Mouse (Mus musculus): ENCODE data around the gene Gm10135. TPM values are rescaled to one million over a fixed set of nuclear protein-coding genes. Genes with fewer than 3 reads are reported as not detected.
"Not testable (repeated sequence)": the region's sequence is repeated elsewhere in the genome, so short reads cannot be mapped to it uniquely, and the experiment has no call there.

The Gm10135 gene
- not detected for total RNA-seq (2022)

DNA sequence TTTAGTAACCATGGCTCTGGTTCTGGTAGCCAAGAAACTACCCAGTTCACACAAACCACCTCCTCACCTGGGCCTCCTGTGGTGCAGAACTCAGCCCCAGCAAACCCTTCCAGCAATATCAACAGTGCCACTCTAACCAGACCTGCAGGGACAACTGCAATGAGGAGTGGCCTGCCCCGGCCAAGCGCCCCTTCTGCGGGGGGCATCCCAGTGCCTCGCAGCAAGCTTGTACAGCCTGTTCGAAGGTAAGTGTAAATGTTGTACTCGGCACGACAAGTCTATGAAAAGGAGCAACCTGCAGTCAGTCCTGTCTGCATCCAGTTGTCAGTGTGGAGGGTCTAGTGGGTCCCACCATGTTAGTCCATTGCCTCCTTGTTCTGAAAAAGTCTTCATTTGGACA, at the start of gene Gm10135:
Gene Gm10135, minus strand, starts transcription at position 101 of the 400 bp plus-strand sequence.
- no peak for DNase-seq (ENCODE audit: low spot score in 2 of 2)

DNA sequence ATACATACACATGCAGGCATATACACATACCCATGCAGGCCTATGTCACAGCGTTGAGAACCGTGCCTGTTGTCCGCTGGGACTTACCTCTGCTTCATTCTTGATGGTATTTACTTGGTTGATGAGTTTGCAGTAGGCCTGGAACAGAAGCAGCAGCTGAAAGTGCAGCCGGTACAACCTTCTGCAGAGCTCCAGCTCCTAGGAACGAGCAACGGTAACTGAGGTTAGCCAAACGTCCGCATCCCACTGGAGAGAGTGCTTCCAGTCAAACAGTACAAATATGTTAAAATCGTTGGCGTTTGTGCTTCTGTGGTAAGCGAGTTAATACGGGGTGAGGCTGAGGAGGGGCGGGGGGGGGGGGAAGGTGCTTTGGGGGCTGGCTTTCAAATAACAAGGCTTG, 49.3 kb upstream of the Gm10135 start:
- no peak for DNase-seq (ENCODE audit: low spot score in 2 of 2)

DNA sequence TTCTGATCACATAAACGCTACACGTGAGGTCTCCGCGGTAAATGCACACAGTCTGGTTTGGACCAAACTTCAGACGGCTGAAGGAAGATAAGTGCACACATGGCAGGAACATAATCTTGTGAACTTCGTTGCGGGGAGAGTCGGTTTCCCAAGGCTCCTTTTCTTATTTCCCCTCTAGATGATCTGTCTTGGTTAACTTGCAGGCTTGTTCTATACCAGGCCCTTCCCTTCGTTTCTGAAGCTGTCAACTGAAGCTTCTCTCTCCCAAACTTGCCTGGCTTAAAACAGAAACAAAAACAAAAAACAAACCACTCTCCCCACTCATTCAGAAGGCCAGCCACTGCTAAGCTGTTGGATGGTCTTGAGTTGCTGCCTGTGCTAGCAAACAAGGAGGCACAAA, 40.2 kb upstream of the Gm10135 start:
- no peak for DNase-seq (ENCODE audit: low spot score in 2 of 2)

DNA sequence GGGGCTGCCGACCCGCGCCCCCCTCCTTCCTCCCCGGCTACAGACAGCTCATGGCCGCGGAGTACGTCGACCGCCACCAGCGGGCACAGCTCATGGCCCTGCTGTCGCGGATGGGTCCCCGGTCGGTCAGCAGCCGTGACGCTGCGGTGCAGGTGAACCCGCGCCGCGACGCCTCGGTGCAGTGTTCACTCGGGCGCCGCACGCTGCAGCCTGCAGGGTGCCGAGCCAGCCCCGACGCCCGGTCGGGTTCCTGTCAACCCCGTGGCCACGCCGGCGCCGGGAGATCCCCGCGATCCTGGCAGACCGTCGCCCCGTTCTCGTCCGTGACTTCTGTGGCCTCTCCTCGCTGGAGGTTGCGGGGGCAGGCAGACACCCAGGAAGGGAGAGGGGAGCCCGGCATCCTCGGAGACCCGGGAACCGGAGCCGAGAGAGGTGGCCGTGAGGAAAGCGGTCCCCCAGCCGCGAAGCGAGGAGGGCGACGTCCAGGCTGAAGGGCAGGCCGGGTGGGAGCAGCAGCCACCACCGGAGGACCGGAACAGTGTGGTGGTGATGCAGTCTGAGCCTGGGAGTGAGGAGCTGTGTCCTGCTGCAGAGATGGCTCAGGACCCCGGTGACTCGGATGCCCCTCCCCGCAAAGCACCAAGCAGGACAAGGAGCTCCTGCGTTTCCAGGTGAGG, 39.2 kb upstream of the Gm10135 start:
- not testable (repeated sequence) for DNase-seq (ENCODE audit: low spot score in 2 of 2)

DNA sequence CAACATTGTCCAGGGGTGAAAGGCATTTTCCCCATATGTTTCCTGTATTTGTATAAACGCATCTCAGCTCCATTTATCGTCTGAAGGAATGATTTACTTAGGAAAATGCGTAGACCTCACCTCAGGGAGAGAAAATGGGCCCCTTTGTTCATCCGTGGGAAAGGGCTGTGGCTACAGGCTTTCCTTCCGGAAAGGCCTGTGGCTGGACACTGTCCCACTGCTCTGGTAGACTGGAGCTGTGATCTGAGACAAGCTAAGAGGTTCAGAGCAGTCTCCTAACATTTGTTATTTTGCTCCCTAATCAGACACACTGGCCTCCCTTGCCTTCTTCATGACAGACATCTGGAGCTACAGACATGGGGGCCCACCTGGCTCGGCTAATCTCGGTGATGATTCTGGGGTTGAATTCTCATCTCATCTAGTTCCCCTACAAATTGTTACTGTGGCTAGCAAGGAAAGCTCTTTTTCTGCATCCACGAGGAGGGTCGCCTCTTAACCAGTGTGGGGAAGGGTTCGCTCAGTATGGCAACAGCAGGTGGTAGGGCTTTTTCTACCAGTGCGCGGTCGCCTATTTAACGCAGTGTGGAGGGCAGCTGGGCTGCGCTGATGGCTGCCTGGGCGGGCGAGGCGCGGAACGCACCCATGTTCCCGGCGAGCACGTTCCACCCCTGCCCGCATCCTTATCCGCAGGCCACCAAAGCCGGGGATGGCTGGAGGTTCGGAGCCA, 38.5 kb upstream of the Gm10135 start:
- not testable (repeated sequence) for DNase-seq (ENCODE audit: low spot score in 2 of 2)

DNA sequence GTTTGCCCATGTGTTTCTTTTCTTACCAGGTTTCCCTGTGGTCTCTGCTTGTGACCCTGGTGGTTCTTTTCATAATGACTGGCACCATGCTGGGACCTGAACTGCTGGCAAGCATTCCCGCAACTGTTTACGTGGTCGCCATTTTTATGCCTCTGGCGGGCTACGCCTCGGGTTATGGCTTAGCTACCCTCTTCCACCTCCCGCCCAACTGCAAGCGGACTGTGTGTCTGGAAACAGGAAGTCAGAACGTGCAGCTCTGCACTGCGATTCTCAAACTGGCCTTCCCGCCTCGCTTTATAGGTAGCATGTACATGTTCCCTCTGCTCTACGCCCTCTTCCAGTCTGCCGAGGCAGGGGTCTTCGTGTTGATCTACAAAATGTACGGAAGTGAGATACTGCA, 37.3 kb upstream of the Gm10135 start:
- not testable (repeated sequence) for DNase-seq (ENCODE audit: low spot score in 2 of 2)

DNA sequence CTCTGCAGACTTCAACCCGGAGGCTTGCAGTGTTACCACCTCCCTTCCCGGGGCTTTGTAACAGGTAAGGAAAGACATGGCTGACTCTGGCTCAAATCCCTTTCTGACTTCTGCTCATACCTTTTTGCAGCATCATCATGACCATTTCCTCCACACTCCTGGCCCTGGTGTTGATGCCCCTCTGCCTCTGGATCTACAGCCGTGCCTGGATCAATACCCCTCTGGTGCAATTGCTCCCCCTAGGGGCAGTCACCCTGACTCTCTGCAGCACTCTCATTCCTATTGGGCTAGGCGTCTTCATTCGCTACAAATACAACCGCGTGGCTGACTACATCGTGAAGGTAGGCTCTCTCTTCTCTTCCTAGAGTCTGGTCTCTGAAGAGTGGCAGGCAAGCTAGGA, 33.7 kb upstream of the Gm10135 start:
- DNase-seq (ENCODE audit: low spot score in 2 of 2), result not testable (repeated sequence)

DNA sequence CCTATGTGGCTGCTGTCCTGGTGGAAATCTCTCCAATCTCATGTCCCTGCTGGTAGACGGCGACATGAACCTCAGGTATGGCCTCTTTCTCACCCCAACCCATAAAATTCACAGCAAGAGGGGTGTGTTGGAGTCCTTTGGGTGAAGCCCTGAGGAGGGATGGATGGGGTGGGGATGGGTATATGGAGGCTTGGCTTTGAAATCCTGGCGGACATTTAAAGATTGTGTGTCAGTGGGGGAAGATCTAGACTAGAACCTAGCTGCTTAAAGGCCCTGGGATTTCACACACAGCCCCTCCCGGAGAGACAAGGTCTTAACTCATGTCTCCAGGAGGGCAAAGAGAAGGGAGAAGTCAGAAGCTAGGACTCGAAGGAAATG, 33.1 kb upstream of the Gm10135 start:
- no peak for DNase-seq (ENCODE audit: low spot score in 2 of 2)

DNA sequence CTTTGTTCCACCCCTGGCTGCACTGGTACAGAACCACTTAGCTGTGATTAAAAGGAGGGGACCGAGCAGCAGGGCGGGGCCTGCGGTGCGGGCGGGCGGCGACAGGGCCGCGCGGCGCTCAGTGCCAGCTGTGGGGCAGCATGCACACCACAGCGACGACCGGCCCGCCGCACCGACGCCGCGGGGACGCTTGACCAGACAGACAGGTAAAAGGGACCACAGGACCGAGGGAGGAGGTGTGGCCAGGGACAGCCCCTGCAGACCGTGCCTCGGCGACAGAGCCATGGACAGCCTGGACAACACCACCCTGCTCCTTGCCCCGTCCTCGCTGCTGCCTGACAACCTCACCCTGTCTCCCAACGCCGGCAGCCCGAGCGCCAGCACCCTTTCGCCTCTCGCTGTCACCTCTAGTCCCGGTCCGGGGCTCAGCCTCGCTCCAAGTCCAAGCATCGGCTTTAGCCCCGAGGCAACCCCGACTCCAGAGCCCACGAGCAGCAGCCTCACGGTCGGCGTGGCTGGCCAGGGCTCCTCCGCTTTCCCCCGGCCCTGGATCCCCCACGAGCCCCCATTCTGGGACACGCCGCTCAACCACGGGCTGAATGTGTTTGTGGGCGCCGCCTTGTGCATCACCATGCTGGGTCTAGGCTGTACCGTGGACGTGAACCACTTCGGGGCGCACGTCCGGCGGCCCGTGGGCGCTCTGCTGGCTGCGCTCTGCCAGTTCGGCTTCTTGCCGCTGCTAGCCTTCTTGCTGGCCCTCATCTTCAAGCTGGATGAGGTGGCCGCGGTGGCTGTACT, 32.5 kb upstream of the Gm10135 start, which contains the start of gene Slc10a4:
Gene Slc10a4, plus strand, starts transcription at position 100 of the 798 bp plus-strand sequence.
- DNase-seq (ENCODE audit: low spot score in 2 of 2), result no peak

DNA sequence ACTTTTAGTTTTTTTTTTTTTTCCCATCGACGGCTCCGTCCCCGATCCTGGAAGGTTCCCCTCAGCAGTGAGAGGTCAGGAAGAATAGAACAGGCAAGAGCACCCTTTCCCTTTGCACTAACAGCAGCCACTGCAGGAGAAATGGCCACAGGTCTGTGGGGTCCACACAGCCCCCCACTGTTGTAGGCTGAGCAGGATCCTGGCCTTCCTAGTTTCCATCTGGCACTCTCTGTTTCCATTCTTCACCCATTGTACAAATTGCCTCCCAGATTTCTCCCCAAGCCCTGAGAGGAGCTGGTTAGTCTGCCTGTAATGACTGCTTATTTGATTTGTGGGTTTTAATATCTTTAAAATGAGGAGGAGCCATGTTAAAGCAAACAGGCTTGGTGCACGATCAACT, 29.5 kb upstream of the Gm10135 start:
- DNase-seq (ENCODE audit: low spot score in 2 of 2), result no peak

DNA sequence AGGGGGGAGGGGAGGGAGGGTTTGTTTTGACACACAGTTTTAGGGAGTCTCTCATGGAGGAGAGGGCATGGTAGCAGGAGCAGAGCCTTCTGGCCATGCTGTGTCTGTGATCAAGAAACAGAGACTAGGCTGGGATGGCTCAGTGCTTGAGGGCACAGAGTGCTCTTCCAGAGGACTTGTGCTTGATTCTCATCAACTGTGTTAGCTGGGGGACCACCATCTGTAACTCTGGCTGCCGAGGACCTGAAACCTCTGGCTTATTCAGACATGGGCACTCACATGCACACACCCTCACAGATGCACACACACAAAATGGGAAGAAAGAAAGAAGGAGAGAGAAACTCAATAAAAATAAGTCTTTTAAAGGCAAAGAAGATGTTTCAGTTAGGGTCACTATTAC, 24.0 kb upstream of the Gm10135 start:
- not testable (repeated sequence) for DNase-seq (ENCODE audit: low spot score in 2 of 2)

DNA sequence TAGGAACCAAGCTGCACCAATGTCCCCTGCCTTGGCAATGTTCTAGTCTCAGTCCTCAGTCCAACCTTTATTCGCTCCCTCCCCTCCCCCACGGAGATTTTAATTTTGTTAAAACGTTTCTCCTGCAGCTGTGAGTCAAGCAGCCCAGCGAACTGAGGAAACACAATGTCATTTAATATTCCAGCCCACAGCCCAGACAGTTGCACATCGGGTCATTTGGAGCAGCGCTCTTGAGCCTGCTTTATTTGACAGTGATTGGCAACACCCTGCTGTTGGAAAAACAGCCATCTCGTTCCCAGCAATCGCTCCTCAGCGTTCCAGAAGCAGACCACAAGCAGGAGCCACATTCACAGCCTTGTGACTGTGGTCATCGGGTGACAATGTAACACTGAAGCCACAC, 20.9 kb upstream of the Gm10135 start:
- no peak for DNase-seq (ENCODE audit: low spot score in 2 of 2)

DNA sequence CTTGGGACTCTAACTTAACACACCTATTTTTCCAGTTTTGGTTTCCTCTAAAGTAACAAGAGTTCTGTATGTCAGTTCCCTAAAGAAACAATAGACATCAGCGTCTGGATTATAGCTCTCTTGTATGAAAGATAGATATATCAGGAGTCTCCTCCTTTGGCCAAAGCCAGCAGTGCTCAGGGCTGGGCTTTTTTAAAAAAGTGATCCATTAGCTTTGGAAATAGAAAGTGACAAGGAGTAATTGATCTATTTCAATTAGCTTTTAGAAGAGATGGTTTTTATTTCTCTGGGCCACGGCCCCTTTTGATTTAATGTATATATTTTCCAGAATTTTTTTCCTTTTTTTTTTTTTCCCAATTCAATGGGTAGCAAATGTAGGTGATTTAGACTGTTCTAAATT, 20.4 kb upstream of the Gm10135 start:
- no peak for DNase-seq (ENCODE audit: low spot score in 2 of 2)

DNA sequence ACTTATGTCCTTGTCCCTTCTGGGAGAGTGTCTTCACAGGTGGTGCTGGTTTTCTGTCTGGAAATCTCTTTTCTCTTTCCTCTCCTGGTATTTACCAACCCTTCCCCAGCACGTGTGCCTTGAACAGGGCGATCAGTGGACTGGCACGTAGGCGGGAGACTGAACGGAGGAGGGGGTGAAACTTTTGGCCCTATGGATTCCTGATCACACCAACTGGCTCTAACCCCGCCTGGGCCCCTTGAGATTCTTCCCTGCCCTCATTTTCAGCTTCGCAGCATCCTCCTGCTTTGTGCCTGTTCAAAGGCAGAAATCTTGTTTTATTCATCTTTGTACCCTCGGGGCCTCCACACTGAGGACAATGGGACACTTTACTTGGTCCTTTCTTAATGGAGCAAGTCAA, 19.9 kb upstream of the Gm10135 start:
- DNase-seq (ENCODE audit: low spot score in 2 of 2), result no peak

DNA sequence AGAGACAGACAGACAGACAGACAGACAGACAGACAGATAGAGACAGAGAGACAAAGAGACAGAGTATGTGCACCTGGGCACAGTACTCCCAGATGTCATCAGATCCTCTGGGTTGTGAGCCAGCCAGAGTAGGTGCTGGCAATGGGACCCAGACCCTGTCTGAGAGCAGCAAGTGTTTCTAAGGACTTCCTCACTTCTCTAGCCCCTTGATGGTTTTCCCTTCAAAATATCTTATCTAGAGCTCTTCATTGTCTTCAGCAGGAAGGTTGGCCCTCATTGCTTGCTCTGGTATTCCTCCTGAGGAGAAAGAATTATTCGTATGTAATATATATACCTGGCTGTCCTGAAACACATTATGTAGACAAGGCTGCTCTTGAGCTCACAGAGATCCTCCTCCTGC, 18.0 kb upstream of the Gm10135 start:
- no peak for DNase-seq (ENCODE audit: low spot score in 2 of 2)

DNA sequence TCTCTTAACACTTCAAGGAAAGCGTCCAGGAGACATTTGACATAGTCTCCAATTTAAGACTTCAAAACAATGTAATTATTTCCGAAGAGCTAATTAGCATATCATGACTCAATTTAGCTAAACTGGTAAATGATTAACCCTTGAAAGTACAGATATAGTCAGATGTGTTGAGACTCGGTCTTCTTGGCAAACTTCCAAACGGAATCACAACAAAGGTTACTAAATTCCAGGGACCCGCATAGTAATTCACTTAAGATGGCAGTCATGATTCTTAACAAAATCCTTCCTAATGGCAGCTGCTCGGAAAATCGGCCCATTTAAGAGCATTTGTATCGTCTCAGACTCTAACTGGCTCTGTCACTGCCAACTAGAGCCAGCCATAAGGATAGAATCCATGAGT, 15.3 kb upstream of the Gm10135 start:
- no peak for DNase-seq (ENCODE audit: low spot score in 2 of 2)

DNA sequence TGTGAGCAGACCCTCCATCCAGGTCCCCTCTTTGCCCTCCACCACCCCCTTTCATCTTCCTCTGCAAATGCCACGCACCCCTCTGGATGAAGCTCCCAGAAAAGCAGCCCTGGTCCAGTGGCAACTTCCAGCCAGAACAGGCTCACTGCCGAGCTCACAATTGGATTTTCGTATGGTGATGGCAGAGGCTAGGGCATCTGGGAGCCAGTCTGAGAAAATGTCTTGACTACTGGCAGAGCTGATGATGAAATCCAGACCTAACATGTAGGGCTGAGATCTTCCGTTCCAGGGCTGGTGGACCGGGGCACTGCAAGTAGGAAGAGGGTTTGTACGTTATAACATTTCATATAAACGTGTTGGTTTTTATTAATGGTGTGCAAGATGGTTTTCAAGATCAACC, 13.3 kb upstream of the Gm10135 start:
- no peak for DNase-seq (ENCODE audit: low spot score in 2 of 2)

DNA sequence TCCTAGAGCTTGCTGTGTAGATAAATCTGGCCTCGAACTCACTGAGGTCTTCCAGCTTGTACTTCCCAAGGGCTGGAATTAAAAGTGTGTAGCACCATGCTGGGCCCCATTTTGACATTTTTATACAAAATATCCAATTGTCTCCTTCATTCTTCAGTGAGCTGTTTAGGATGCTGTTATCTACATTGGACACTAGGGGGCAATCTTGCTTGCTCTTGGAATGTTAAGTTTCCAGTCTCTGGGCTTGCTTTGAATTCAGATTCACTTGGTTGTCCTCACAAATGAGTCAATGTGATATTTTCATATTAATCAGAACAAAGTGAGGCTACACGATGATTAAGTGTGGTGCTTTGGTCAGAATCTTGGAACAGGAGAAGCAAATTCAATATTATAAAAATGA, 9.6 kb upstream of the Gm10135 start:
- DNase-seq (ENCODE audit: low spot score in 2 of 2), result no peak

DNA sequence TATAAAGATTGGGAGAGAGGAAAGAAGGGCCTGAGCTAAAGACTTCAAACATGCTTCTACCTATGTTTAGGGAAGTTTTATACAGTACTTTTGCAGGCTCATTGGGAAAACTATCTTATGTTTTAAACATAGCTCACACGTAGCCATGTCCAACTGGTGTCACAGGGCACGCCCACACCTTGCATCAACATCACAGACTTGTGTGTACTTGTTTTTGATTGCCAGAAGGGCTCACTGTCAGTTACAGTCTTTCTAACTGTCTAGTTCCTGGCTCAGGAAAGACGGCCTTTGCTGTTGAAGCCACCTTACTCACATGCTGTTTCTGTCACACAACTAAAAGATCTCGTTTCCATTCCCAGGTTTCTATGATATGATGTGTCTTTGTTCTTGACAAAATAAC, 2.0 kb upstream of the Gm10135 start:
- DNase-seq (ENCODE audit: low spot score in 2 of 2), result no peak

DNA sequence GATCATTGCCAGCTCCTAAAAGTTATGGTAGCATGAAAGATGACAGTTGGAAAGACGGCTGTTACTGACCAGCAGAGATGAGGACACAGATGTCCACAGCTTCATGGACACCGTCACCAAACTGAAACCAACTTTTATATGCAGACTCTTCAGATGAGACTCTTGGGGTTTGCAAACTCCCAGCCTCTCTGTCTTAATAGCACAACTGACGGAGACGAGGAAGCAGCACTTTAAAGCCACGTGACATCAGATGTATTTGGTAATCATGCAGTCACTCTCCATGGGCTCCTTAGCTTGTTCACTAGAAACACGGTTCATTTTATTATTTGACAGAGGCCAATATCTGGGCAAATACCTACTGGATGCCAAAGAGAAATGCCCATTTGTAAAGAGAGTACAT, 1.5 kb upstream of the Gm10135 start:
- DNase-seq (ENCODE audit: low spot score in 2 of 2), result no peak

DNA sequence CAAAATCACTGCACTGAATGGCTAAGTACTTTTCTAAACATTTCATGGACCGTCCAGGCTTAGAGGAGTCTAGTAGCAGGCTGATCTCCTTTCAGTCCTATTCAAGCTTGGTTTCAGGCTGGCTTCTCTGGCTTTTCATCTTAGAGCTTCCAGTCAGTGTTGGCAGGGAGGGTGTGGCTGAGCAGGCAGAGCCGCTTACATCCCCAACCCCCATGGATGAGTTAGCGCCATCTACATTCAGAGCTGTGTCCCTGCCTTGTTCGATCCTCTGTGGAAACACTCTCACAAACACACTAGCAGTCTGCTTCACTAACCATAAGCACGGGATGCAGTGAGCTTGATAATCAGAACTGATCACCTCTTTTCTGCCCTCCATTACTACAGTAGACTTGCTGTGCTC, 1.6 kb downstream of the Gm10135 start:
- no peak for DNase-seq (ENCODE audit: low spot score in 2 of 2)

DNA sequence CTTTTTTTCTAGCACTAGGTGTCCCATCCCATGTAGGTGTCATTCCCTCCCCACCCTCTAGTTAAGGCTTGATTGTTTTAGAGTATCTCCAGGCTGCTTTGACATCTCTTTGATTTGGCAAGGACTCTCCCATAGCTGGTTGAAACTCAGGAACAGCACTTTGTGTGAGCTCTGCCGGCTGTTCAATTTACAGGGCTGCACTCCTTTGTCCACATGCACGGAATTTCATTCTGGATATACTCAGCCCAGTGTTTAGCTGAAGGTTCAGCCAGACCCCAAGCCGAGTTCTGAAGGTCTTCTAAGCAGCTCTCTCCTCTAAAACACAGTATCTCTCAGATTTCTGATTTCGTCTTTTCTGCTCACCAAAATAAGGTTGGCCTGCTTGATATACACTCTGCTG, 2.1 kb downstream of the Gm10135 start:
- no peak for DNase-seq (ENCODE audit: low spot score in 2 of 2)
